Mouse (Mus musculus) heart, adult 2 months (tissue): Measurements from ENCODE around the gene Drg1.

Source experiments
- CTCF ChIP-seq: fragments of 200-600 bp; IDR thresholded peaks from 2 replicates; pipeline ENCODE4 v1.8.1; 2022; ENCODE audit warnings: antibody characterized with exemption, mild to moderate bottlenecking, moderate library complexity
- EP300 ChIP-seq: fragments of 200-500 bp; IDR thresholded peaks from 2 replicates; pipeline ENCODE4 v1.6.1; 2011; ENCODE audit warnings: low read depth, low read length, control low read depth; ENCODE audit not compliant: insufficient read depth
- POLR2A ChIP-seq: fragments of 200-500 bp; IDR thresholded peaks from 2 replicates; pipeline ENCODE4 v1.6.1; 2011; ENCODE audit warnings: mild to moderate bottlenecking, low read depth, low read length, control low read depth; ENCODE audit not compliant: insufficient read depth

GRCm38 (mm10) chr11:3301075-3301474, 34.9 kb upstream of the Drg1 start:
- TF ChIP-seq POLR2A = no peak
- TF ChIP-seq EP300 = no peak
- TF ChIP-seq CTCF = no peak
